Mouse (Mus musculus) gastrocnemius, adult 18-20 months (tissue): ENCODE data around the gene Ang5. TPM values are rescaled to one million over a fixed set of nuclear protein-coding genes. Genes with fewer than 3 reads are reported as not detected.
"Not testable (repeated sequence)": the region's sequence is repeated elsewhere in the genome, so short reads cannot be mapped to it uniquely, and the experiment has no call there.

Source experiments
- DNase-seq: peaks from one replicate; pipeline ENCODE4 v3.0.0; 2021; ENCODE audit warnings: low spot score
- long read RNA-seq, 2 experiments: library from polyadenylated mRNA; stranded (forward); transcript quantifications; one replicate each; pipeline ENCODE4 v2.0.0; 2021
- total RNA-seq, 2 experiments: library from RNA; stranded (reverse); gene quantifications; 2 replicates each; pipeline ENCODE4 v1.2.3; 2021

Gene Ang5
- total RNA-seq: not detected
- long read RNA-seq, experiment 1: 0 reads
- long read RNA-seq, experiment 2: 0 reads

- DNase-seq: not testable (repeated sequence)
Observed at GRCm38 (mm10) chr14:43956769-43957168, at the start of gene Ang5. Gene Ang5, plus strand, starts transcription at chr14:43957069.

GRCm38 (mm10) chr14:43918214-43918613 lies 38.7 kb upstream of the Ang5 start:
- not testable (repeated sequence) for DNase-seq

GRCm38 (mm10) chr14:43923459-43923858 lies 33.4 kb upstream of the Ang5 start, which contains the start of gene Ear10:
Gene Ear10, minus strand, starts transcription at chr14:43923559.
- DNase-seq: not testable (repeated sequence)

- DNase-seq: peak; percentile 18
Observed at GRCm38 (mm10) chr14:43924688-43925403, 32.0 kb upstream of the Ang5 start, which contains the start of gene Gm8113. Gene Gm8113, plus strand, starts transcription at chr14:43925390.

GRCm38 (mm10) chr14:43925404-43925950 lies 31.4 kb upstream of the Ang5 start:
- not testable (repeated sequence) for DNase-seq

GRCm38 (mm10) chr14:43932991-43933390 lies 23.9 kb upstream of the Ang5 start:
- DNase-seq: peak; percentile 2

GRCm38 (mm10) chr14:43933399-43933798 lies 23.5 kb upstream of the Ang5 start:
- not testable (repeated sequence) for DNase-seq

GRCm38 (mm10) chr14:43953382-43953781 lies 3.5 kb upstream of the Ang5 start:
- not testable (repeated sequence) for DNase-seq

- DNase-seq: not testable (repeated sequence)
Observed at GRCm38 (mm10) chr14:43955074-43955473, 1.8 kb upstream of the Ang5 start.

GRCm38 (mm10) chr14:43983454-43983853 lies 26.6 kb downstream of the Ang5 start:
- DNase-seq: no peak

GRCm38 (mm10) chr14:43983897-43984296 lies 27.0 kb downstream of the Ang5 start:
- DNase-seq: peak; percentile 21

- no peak for DNase-seq
Observed at GRCm38 (mm10) chr14:43986147-43986546, 29.3 kb downstream of the Ang5 start.

GRCm38 (mm10) chr14:43987404-43987803 lies 30.5 kb downstream of the Ang5 start:
- DNase-seq: peak; percentile 64

GRCm38 (mm10) chr14:43998455-43999000 lies 41.7 kb downstream of the Ang5 start:
- not testable (repeated sequence) for DNase-seq

- DNase-seq: no peak
Observed at GRCm38 (mm10) chr14:44001600-44001999, 44.7 kb downstream of the Ang5 start.

- DNase-seq: no peak
Observed at GRCm38 (mm10) chr14:44002169-44002568, 45.3 kb downstream of the Ang5 start, which contains the start of gene Ang6. Gene Ang6, minus strand, starts transcription at chr14:44002269.

GRCm38 (mm10) chr14:44008021-44008420 lies 51.2 kb downstream of the Ang5 start:
- DNase-seq: not testable (repeated sequence)

GRCm38 (mm10) chr14:44009686-44010085 lies 52.8 kb downstream of the Ang5 start:
- not testable (repeated sequence) for DNase-seq
